Mouse (Mus musculus): ENCODE results near the gene Ppp1r21.

GRCm38 (mm10) chr17:88543417-88543782 lies 13.5 kb downstream of the Ppp1r21 start:
- TF ChIP-seq CTCF (IDR thresholded peaks at IDR 0.05; ENCODE audit: low read depth, low read length) (no peak), TAL1 (conservative IDR thresholded peaks at IDR 0.05; ENCODE audit: low read depth, low read length) (no peak), GATA1 (IDR thresholded peaks at IDR 0.05; ENCODE audit: borderline replicate concordance, low read length) (no peak), POLR2AphosphoS5 (IDR thresholded peaks at IDR 0.05; ENCODE audit: insufficient replicate concordance, low read depth, low read length) (no peak), GATA2 (IDR thresholded peaks at IDR 0.05; ENCODE audit: borderline replicate concordance, low read depth, low read length) (no peak)
